Mouse (Mus musculus): ENCODE results near the gene Gm21060.
A peak's percentile ranks its signal among the peaks of the same experiment; 100 is the strongest.
"Not testable (repeated sequence)": the region's sequence is repeated elsewhere in the genome, so short reads cannot be mapped to it uniquely, and the experiment has no call there.

Gene Gm21060

GRCm38 (mm10) chr19:61296969-61297368, at the start of gene Gm21060:
Gm21060 (minus strand) TSS chr19:61297069.
- no peak for DNase-seq (ENCODE audit: low spot score in 2 of 2)

DNA sequence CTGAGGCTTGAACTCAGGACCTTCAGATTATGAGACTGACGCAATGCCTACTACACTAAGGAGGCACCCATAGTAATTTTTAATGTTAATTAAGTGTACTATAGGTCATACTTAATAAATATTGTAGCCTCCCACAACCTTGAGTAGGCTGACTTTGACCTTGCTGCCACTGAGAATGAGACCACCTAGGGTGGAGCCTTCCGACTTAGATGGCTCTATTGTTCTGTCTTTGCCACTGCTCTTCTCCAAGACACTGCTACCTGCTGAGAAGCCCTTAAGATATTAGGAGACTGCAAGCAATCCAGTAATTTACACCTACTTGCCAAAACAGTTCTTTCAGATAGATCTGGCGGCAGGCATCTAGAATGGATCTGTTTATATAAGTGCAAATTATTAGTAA, 24.0 kb upstream of the Gm21060 start:
- not testable (repeated sequence) for DNase-seq (ENCODE audit: low spot score in 2 of 2)

DNA sequence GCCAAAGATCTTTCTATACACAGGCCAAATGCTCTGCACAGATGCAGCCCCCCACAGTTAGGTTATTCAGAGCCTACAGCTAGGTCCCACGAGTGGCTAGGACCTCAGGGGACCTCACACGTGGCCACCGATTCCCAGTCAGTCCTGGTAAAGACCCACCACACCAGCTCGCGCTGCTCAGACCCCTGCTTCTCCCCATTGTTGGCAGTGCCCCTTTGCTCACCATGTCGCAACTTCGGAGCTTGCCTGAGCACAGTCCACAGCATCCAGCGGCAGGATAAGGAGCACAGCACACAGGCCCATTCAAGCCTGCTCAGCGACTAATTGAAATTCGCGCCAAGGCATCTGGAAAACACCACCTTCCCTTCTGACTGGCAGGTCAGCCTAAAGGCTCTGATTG, 16.3 kb upstream of the Gm21060 start:
- not testable (repeated sequence) for DNase-seq (ENCODE audit: low spot score in 2 of 2)

DNA sequence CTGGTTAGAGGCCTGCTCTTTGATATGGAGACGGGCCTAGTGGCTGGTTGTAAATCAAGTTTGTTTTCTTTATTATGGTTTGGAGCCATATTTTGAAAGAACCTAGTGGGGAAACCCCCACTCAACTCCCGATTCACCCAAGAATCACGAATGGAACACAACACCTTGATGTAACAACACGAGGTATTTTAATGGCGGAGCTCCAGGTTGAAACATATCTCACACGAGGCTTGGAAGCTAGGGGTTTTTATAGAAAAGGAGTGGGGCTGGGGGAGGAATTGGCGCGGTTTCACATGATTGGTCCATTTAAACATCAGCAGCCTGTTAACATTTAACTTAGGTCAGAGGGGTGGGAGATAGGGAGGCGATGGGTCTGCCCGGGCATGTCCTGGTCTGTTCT, 15.5 kb upstream of the Gm21060 start:
- DNase-seq (ENCODE audit: low spot score in 2 of 2), result not testable (repeated sequence)

DNA sequence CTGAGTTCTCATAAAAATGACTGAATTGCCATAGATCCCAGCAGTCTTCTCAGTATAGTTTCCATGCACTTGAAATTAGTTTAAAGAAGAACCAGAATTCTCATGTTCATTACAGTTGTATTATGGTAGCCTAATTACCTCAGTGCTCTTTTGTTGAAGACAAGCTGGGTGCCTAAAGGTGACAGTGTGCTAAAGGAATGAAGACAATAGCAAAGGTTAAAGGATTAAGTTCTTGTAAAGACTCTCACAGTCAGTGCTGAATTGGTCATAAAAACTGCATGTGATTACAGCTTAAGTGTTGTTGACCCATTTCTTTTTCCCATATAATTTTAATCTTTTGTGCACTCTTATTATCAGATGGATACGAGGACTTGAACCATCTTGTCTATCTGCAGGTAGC, 11.2 kb upstream of the Gm21060 start:
- DNase-seq (ENCODE audit: low spot score in 2 of 2), result not testable (repeated sequence)

DNA sequence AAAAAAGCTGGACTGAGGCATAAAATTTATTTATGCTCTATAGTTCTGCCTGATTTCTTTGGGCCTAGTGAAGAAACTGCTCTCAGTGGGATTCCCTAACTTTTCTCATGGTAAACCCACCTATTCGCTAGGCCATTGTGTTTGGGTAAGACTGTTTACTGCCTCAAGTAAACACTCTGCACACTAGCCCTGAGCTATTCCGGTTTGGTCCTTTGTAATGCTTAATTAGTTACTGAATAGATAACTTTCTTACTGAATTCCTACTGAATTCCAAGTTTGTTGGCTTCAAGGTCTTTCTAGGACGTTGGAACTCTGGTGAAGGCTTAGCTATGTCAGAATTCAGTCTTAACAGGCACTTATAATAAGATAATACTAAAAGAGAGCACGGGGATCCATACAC, 11.8 kb downstream of the Gm21060 start:
- not testable (repeated sequence) for DNase-seq (ENCODE audit: low spot score in 2 of 2)

DNA sequence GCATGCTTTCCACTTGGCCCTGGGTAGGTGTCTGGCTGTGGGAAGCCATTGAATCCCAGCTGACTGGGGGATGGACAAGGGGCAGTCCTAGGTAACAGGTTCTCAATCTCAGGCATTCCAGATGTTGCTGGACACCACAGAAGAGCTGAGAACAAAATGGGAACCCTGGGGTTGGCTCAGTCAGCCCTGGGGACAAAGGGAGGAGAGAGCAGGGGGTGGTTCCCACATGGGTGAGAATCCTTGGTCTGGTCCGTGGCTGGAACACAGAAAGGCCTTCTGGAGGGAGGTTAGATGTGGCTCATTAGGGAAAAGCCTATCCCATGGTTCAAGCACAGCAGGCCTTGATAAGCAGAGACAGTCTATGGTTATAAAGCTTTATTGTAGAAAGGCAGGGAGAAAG, 13.3 kb downstream of the Gm21060 start:
- no peak for DNase-seq (ENCODE audit: low spot score in 2 of 2)

GRCm38 (mm10) chr19:61275446-61275845, 21.4 kb downstream of the Gm21060 start:
- no peak for DNase-seq (ENCODE audit: low spot score in 2 of 2)

- DNase-seq (ENCODE audit: low spot score in 2 of 2), result not testable (repeated sequence)
Measured at GRCm38 (mm10) chr19:61269141-61269540, 27.7 kb downstream of the Gm21060 start.

DNA sequence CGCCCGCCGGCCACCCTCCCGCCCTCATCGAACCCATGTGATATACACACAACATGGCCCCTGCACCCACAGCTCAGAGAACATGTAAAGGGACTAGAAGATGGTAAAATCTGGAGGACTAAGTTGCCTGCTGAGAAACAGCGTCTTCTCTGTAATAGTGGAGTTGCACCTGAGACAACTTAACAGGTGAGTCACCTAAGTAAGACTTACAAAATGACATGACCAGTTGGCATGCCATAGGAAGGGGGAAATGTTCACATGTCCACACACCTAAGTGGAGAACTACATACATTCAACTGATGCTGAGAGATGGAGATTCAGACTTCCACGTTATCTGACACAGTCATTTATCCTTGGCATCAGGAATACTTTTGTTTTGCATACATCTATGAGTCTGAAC, 29.7 kb downstream of the Gm21060 start:
- no peak for DNase-seq (ENCODE audit: low spot score in 2 of 2)

GRCm38 (mm10) chr19:61266651-61267050, 30.2 kb downstream of the Gm21060 start:
- peak; percentile 38 to 42 for DNase-seq (ENCODE audit: low spot score in 2 of 2)

DNA sequence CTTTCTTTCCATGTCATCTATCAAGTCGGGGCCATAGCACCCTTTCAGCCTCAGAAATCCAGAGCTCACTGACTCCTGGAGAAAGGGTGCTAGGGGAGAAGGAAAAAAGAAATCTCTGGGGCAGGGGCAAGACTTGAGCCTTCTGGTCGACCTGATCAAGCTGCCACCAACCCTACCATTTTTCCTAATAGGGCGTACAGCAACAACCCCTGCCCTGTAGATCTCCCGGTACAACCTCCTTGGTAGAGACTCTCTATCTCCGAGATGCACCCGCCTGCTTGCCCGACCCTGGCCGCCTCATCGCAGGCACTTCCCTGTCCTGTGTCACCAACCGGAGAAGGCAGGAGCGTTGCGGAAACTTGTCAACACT, 30.6 kb downstream of the Gm21060 start:
- peak; percentile 43 to 45 for DNase-seq (ENCODE audit: low spot score in 2 of 2)

- DNase-seq (ENCODE audit: low spot score in 2 of 2), result peak; percentile 86 to 87
Measured at GRCm38 (mm10) chr19:61265349-61266245, 31.3 kb downstream of the Gm21060 start.

- DNase-seq (ENCODE audit: low spot score in 2 of 2), result no peak
Measured at GRCm38 (mm10) chr19:61264933-61265332, 31.9 kb downstream of the Gm21060 start.

GRCm38 (mm10) chr19:61264227-61264626, 32.6 kb downstream of the Gm21060 start:
- no peak for DNase-seq (ENCODE audit: low spot score in 2 of 2)

GRCm38 (mm10) chr19:61261241-61261640, 35.6 kb downstream of the Gm21060 start:
- DNase-seq (ENCODE audit: low spot score in 2 of 2), result no peak

DNA sequence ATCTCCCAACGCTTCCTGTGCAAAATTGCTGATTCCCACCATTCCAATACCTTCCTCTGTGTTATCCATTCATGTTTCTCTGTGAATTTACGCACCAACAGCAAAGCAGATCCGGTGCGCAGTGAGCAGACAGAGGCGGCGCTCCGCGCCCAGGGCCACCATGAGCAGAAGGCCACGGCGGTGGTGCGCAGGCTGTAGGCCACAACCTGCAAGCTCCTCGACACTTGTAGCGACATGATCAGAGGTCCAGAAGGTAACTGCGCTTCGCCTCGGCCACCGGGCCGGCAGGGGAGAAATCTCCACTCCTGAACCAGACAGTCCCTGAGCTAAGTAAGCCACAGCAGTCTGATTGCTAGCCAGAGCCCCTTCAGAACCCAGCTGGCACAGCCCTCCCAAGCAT, 39.1 kb downstream of the Gm21060 start:
- no peak for DNase-seq (ENCODE audit: low spot score in 2 of 2)

GRCm38 (mm10) chr19:61256166-61256887, 40.5 kb downstream of the Gm21060 start:
- no peak for DNase-seq (ENCODE audit: low spot score in 2 of 2)

- not testable (repeated sequence) for DNase-seq (ENCODE audit: low spot score in 2 of 2)
Measured at GRCm38 (mm10) chr19:61247334-61247733, 49.5 kb downstream of the Gm21060 start.
